Mouse (Mus musculus): ENCODE results near the gene Slc25a23. TPM values are rescaled to one million over a fixed set of nuclear protein-coding genes. Genes with fewer than 3 reads are reported as not detected.
A peak's percentile ranks its signal among the peaks of the same experiment; 100 is the strongest.

Gene Slc25a23
- polyA plus RNA-seq, 1 experiment from 2014 or later: 16.5 TPM

DNA sequence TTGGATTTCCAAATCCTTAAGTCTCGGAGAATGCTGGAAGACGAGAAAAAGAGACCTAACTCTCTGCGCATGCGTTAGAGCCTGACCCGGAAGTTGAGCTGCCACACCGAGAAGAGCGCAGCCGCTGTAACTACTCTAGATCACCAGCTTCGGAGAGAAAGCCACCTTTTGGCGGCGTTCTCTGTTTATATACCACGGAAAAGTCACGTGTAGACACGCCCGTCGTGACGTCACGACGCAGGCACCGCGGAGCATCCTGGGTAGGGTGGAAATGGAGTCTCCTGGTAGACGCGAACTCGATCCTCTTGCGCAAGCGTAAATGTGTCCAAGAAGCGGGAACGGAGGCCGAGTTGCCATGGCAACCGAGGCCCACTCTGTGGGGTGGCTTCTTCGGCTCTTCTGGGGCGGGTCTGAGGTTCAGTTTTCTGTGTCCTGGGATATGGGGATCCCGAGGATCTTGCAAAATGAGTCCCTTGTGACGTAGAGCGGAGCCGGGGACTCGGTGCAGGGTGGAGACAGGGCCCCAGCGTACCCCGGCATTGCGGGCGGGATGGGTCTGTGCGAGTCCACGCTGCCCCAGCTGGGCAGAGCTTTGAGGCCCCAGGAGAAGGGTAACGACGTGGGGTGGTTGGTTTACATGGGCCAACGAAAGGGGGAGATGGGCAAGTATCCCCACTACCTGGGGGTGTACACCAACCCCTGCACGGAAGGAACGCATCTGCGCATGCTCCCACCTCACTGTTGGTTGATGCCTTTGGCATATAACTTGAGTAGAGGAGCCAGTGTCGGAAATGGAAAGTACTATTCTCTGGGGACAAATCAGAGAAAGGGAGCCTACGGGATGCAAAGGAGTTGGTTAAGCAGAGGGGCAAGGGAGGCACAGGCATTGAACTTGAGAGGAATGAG is 48.2 kb downstream of the Slc25a23 start, which contains the start of the genes Gtf2f1 and Gm17949:
Gene Gtf2f1, minus strand, starts transcription at position 53 of the 906 bp plus-strand sequence.
Gene Gm17949, plus strand, starts transcription at position 234 of the 906 bp plus-strand sequence.
- Histone ChIP-seq H3K4me2 (peak within 1 kb of the TSS; percentile 92), H3K27me3 (ENCODE audit: control insufficient read depth, insufficient read depth, low read length) (no peaks in the 10 kb centered on the region), H3K27ac (ENCODE audit: low read depth, low read length) (peak within 1 kb of the TSS; percentile 82), H3K9ac (ENCODE audit: low read length) (peak within 1 kb of the TSS; percentile 84), H3K36me3 (ENCODE audit: control insufficient read depth, insufficient read depth, low read length) (peaks cover 7% of the 10 kb centered on the region), H3K4me3 (ENCODE audit: low read depth, low read length) (peak within 1 kb of the TSS; percentile 50), H3K9me3 (ENCODE audit: control insufficient read depth, low read length) (no peaks in the 10 kb centered on the region), H3K4me1 (ENCODE audit: control insufficient read depth, insufficient read depth, low read length) (peaks cover 15% of the 10 kb centered on the region)
- ATAC-seq (ENCODE audit: low FRiP score): peak; percentile 93
- WGBS: under 1% methylated on average over 51 of the region's 51 CpGs
- DNase-seq (ENCODE audit: low spot score, missing footprints): peak; percentile 100

DNA sequence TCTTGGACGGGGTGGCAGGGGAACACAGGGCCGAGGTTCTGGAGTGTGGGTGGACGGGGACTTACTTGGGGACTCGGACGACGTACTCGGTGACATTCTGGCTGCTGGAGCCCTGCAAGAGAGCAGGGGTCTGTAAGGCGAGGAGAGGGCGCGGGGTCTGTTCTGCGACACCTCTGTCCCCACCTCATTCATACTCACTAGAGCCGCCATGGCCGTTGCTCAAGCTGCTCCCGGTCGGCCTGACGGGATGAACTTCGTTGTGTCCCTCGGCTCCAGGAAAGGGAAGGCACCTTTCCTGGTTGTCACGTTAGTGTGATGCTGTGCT is 48.8 kb downstream of the Slc25a23 start:
- Histone ChIP-seq H3K4me1 (ENCODE audit: control insufficient read depth, insufficient read depth, low read length) (peaks cover 15% of the 10 kb centered on the region), H3K9ac (ENCODE audit: low read length) (peak overlapping the region; percentile 60), H3K27ac (ENCODE audit: low read depth, low read length) (no peak overlapping the region), H3K27me3 (ENCODE audit: control insufficient read depth, insufficient read depth, low read length) (no peaks in the 10 kb centered on the region), H3K4me3 (ENCODE audit: low read depth, low read length) (peak overlapping the region; percentile 50), H3K4me2 (peak overlapping the region; percentile 92), H3K9me3 (ENCODE audit: control insufficient read depth, low read length) (no peaks in the 10 kb centered on the region), H3K36me3 (ENCODE audit: control insufficient read depth, insufficient read depth, low read length) (peaks cover 10% of the 10 kb centered on the region)
- WGBS: 2% methylated on average over 19 of the region's 19 CpGs
- no peak for DNase-seq (ENCODE audit: low spot score, missing footprints)
- ATAC-seq (ENCODE audit: low FRiP score): peak; percentile 67

GRCm38 (mm10) chr17:57007137-57007905 is 52.3 kb downstream of the Slc25a23 start:
- no peak overlapping the region for H3K9ac ChIP-seq (ENCODE audit: low read length)
- no peak overlapping the region for H3K27ac ChIP-seq (ENCODE audit: low read depth, low read length)
- H3K36me3 ChIP-seq (ENCODE audit: control insufficient read depth, insufficient read depth, low read length): peaks cover 23% of the 10 kb centered on the region
- H3K27me3 ChIP-seq (ENCODE audit: control insufficient read depth, insufficient read depth, low read length): no peaks in the 10 kb centered on the region
- DNase-seq (ENCODE audit: low spot score, missing footprints) (no peak), ATAC-seq (ENCODE audit: low FRiP score) (no peak)
- H3K4me2 ChIP-seq: no peak overlapping the region
- WGBS: 94% methylated on average over 13 of the region's 13 CpGs
- no peak overlapping the region for H3K4me3 ChIP-seq (ENCODE audit: low read depth, low read length)
- H3K9me3 ChIP-seq (ENCODE audit: control insufficient read depth, low read length): no peaks in the 10 kb centered on the region
- H3K4me1 ChIP-seq (ENCODE audit: control insufficient read depth, insufficient read depth, low read length): peaks cover 15% of the 10 kb centered on the region

DNA sequence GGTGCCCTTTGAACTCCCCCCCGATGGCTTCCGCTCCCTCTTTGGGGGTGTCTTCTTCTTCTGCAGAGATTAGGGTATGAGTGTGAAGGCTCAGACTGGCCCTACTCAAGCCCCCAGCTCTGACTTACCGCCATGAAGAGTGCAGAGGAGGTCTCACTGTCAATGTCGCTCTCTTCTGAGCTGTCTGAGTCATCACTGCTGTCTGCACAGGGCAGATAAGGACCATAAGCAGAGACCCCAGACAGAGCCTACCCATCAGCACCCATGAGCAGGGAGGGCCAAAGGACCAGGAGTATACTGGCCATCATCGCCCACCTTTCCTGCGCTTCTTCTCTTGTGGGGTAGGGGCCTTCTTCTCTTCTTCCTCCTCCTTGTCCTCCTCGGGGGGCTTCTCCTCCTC is 55.7 kb downstream of the Slc25a23 start:
- Histone ChIP-seq H3K36me3 (ENCODE audit: control insufficient read depth, insufficient read depth, low read length) (peaks cover 23% of the 10 kb centered on the region), H3K4me1 (ENCODE audit: control insufficient read depth, insufficient read depth, low read length) (no peaks in the 10 kb centered on the region)
- WGBS: 93% methylated on average over 7 of the region's 7 CpGs

DNA sequence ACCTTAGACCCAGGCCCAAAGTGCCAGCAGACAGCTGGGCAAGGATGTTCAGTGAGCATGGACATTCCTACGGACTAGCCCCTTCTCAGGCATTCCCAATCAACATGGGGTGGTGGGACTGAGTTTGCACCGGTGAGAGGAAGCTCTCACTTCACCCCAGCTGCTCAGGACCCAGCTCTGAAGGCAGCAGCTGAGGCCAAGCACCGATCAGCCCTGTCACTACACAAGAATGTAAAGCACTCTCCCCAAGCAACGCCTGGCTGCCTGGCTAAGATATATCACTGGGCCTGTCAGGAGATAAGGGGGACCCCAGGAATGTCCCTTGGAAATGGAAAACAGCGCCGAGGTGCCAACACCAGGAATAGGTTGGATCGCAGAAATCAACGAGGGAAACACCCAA is 58.4 kb downstream of the Slc25a23 start:
- Histone ChIP-seq H3K4me2 (no peak overlapping the region), H3K36me3 (ENCODE audit: control insufficient read depth, insufficient read depth, low read length) (peaks cover 16% of the 10 kb centered on the region), H3K4me1 (ENCODE audit: control insufficient read depth, insufficient read depth, low read length) (peaks cover 4% of the 10 kb centered on the region), H3K4me3 (ENCODE audit: low read depth, low read length) (no peak overlapping the region), H3K27ac (ENCODE audit: low read depth, low read length) (no peak overlapping the region), H3K27me3 (ENCODE audit: control insufficient read depth, insufficient read depth, low read length) (no peaks in the 10 kb centered on the region), H3K9ac (ENCODE audit: low read length) (no peak overlapping the region), H3K9me3 (ENCODE audit: control insufficient read depth, low read length) (no peaks in the 10 kb centered on the region)
- DNase-seq (ENCODE audit: low spot score, missing footprints) (no peak), ATAC-seq (ENCODE audit: low FRiP score) (no peak)
- 76% methylated on average over 8 of the region's 8 CpGs for WGBS

More for the DNA sequence above, 55.7 kb downstream of the Slc25a23 start:
- DNase-seq (ENCODE audit: low spot score, missing footprints) (no peak), ATAC-seq (ENCODE audit: low FRiP score) (no peak)
- Histone ChIP-seq H3K9me3 (ENCODE audit: control insufficient read depth, low read length) (no peaks in the 10 kb centered on the region), H3K4me2 (no peak overlapping the region), H3K4me3 (ENCODE audit: low read depth, low read length) (no peak overlapping the region), H3K9ac (ENCODE audit: low read length) (no peak overlapping the region), H3K27ac (ENCODE audit: low read depth, low read length) (no peak overlapping the region), H3K27me3 (ENCODE audit: control insufficient read depth, insufficient read depth, low read length) (no peaks in the 10 kb centered on the region)

DNA sequence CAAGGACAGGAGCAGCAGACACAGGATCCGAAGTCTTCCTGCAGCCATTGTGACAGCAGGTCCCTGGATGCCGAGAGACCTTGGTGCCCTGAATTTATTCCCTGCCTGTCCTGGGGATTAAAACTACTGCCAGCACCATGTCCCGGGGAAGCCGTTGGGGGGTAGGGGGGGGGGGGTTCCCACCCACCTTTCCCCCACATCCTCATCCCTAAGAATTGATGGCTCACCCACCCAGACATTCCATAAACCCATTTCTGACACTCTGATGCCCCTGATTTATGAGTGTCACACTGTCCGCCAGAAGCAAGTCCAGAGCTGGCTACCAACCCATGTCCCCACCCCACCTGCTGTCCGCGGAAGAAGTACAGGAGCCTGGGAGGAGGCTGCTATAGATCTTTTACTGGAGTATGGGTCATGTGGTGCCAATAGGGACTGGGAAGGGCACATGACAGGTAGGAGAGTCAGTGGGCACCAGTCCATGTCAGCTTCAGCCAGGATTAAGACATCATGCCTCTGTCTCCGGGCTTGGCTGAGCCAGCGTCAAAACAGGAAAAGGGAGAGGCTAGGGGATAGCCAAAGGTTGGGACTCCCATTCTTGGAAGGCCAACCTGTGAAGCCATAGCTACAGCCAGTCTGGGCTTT is 59.6 kb downstream of the Slc25a23 start, which contains the start of gene Pspn:
Gene Pspn, minus strand, starts transcription at position 51 of the 642 bp plus-strand sequence.
- H3K4me1 ChIP-seq (ENCODE audit: control insufficient read depth, insufficient read depth, low read length): peaks cover 4% of the 10 kb centered on the region
- H3K9ac ChIP-seq (ENCODE audit: low read length): no peak within 1 kb of the TSS
- DNase-seq (ENCODE audit: low spot score, missing footprints) (no peak), ATAC-seq (ENCODE audit: low FRiP score) (no peak)
- no peaks in the 10 kb centered on the region for H3K9me3 ChIP-seq (ENCODE audit: control insufficient read depth, low read length)
- WGBS: 90% methylated on average over 9 of the region's 9 CpGs
- no peaks in the 10 kb centered on the region for H3K27me3 ChIP-seq (ENCODE audit: control insufficient read depth, insufficient read depth, low read length)
- H3K4me2 ChIP-seq: no peak within 1 kb of the TSS
- H3K27ac ChIP-seq (ENCODE audit: low read depth, low read length): no peak within 1 kb of the TSS
- peaks cover 16% of the 10 kb centered on the region for H3K36me3 ChIP-seq (ENCODE audit: control insufficient read depth, insufficient read depth, low read length)
- H3K4me3 ChIP-seq (ENCODE audit: low read depth, low read length): no peak within 1 kb of the TSS

GRCm38 (mm10) chr17:56999414-56999813 is 60.2 kb downstream of the Slc25a23 start:
- ATAC-seq (ENCODE audit: low FRiP score) (no peak), DNase-seq (ENCODE audit: low spot score, missing footprints) (no peak)
- H3K27me3 ChIP-seq (ENCODE audit: control insufficient read depth, insufficient read depth, low read length): no peaks in the 10 kb centered on the region
- no peak overlapping the region for H3K4me3 ChIP-seq (ENCODE audit: low read depth, low read length)
- H3K4me2 ChIP-seq: no peak overlapping the region
- H3K9ac ChIP-seq (ENCODE audit: low read length): no peak overlapping the region
- H3K9me3 ChIP-seq (ENCODE audit: control insufficient read depth, low read length): no peaks in the 10 kb centered on the region
- H3K36me3 ChIP-seq (ENCODE audit: control insufficient read depth, insufficient read depth, low read length): peaks cover 15% of the 10 kb centered on the region
- peaks cover 4% of the 10 kb centered on the region for H3K4me1 ChIP-seq (ENCODE audit: control insufficient read depth, insufficient read depth, low read length)
- no peak overlapping the region for H3K27ac ChIP-seq (ENCODE audit: low read depth, low read length)
- 91% methylated on average over 9 of the region's 9 CpGs for WGBS

DNA sequence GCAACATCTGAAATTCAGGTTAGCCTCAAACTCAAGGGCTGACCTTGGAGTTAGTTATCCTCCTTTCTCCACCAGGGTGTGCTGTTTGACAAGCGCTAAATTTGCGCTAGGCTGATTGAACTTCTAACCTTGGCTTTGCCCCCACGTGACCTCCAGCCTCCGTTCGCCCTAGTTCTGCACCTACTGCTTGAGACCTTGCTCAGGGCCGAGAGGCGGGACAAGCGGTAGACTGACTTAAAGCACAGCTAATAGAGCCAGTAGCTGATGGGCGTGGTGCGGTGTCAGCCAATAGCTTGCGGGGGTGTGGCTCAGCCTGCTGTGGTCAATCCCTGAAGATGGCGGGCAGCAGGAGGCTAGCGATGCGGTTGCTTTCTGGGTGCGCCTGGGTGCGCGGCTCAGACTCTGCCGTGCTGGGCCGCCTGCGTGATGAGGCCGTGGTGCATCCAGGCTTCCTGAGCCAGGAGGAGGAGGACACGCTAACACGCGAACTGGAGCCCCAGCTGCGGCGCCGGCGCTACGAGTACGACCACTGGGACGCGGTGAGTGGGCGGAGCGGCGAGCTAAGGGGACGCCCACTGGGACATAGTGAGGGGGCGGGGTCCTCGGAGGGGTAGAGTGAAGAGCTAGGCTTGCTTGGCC is 62.5 kb downstream of the Slc25a23 start, which contains the start of gene Alkbh7:
Gene Alkbh7, plus strand, starts transcription at position 311 of the 639 bp plus-strand sequence.
- Histone ChIP-seq H3K9me3 (ENCODE audit: control insufficient read depth, low read length) (no peaks in the 10 kb centered on the region), H3K36me3 (ENCODE audit: control insufficient read depth, insufficient read depth, low read length) (peaks cover 11% of the 10 kb centered on the region), H3K27ac (ENCODE audit: low read depth, low read length) (peak within 1 kb of the TSS; percentile 25; the same call in 1 of the 2 replicates), H3K4me2 (peak within 1 kb of the TSS; percentile 57), H3K9ac (ENCODE audit: low read length) (peak within 1 kb of the TSS; percentile 66), H3K27me3 (ENCODE audit: control insufficient read depth, insufficient read depth, low read length) (no peaks in the 10 kb centered on the region), H3K4me1 (ENCODE audit: control insufficient read depth, insufficient read depth, low read length) (peaks cover 4% of the 10 kb centered on the region), H3K4me3 (ENCODE audit: low read depth, low read length) (peak within 1 kb of the TSS; percentile 81)
- peak; percentile 98 for DNase-seq (ENCODE audit: low spot score, missing footprints)
- WGBS: under 1% methylated on average over 38 of the region's 38 CpGs
- peak; percentile 99 for ATAC-seq (ENCODE audit: low FRiP score)

Measured in midbrain, embryonic 11.5 days (tissue).